Mouse (Mus musculus): ENCODE results near the gene Chaf1a. TPM values are rescaled to one million over a fixed set of nuclear protein-coding genes. Genes with fewer than 3 reads are reported as not detected.
"Not testable (repeated sequence)": the region's sequence is repeated elsewhere in the genome, so short reads cannot be mapped to it uniquely, and the experiment has no call there.

The Chaf1a gene
- total RNA-seq, 2 experiments from 2014 or later: 0.46 to 0.59 TPM

- Histone ChIP-seq H3K4me3 (peak overlapping the region; percentile 30; the same call in 1 of the 2 replicates), H3K27ac (peak overlapping the region; percentile 53)
- intact Hi-C loops (cut with DNase I): no loop called here
- no peak for DNase-seq
- peak; percentile 26 for TF ChIP-seq CTCF (IDR thresholded peaks at IDR 0.05)
Measured at GRCm38 (mm10) chr17:56057381-56058120, 17.3 kb downstream of the Chaf1a start.

GRCm38 (mm10) chr17:56062081-56062480 lies 21.8 kb downstream of the Chaf1a start:
- Histone ChIP-seq H3K27ac (no peak overlapping the region), H3K4me3 (no peak overlapping the region)
- intact Hi-C loops (cut with DNase I): no loop called here
- DNase-seq: no peak
- TF ChIP-seq CTCF (IDR thresholded peaks at IDR 0.05): no peak

DNA sequence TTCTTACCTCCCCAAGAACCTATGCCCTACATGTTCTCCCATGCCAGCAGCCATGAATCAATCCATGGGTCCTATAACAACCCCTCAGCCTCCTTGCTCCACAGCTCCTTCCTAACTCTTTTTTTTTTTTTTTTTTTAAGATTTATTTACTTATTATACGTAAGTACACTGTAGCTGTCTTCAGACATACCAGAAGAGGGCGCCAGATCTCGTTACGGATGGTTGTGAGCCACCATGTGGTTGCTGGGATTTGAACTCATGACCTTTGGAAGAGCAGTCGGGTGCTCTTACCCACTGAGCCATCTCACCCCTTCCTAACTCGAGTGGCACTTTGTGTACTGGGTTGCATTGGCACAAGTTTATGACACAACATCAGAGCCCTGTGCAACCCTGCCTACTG lies 25.5 kb downstream of the Chaf1a start:
- intact Hi-C loops (cut with DNase I); H3K4me3 ChIP-seq; DNase-seq; H3K27ac ChIP-seq: not testable (repeated sequence)

DNA sequence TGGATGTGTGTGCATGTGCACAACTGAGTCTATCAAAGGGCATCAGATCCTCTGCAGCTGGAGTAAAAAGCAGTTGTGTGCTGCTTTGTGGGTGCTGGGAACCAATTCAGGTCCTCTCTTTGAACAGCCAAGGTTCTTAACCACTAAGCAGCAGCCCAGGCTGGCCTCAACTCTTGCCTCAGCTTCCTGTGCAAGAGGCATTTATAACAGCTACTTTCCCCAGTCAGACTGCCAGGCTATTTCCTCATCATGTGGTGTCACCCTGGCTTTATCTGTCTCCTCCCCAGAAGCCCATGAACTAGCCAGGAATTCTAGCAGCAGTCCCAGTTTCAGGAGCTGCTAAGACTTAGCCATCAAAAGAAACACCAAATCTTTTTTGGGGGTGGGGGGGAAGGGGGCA lies 26.2 kb downstream of the Chaf1a start:
- intact Hi-C loops (cut with DNase I): no loop called here
- TF ChIP-seq CTCF (IDR thresholded peaks at IDR 0.05): no peak
- H3K27ac ChIP-seq: no peak overlapping the region
- DNase-seq: no peak
- H3K4me3 ChIP-seq: no peak overlapping the region

DNA sequence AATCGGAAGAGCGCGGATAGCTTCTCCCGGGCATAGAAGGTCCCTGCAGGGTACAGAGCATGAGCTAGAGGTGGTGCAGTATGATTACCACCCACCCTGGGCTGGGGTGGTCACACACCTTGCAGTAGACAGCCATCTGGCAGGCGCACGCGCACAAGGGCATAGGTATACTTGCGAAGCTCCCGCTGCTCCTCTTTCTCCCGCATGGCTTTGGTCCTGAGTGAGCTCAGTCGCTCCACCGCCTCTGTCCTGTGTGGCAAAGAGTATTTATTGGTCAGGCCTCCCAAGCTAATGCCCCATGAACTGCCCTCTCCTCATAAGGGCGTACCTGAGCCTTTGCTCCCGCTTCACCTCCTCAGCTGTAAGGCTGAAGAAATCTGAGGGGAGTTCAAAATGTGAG lies 28.8 kb downstream of the Chaf1a start:
- intact Hi-C loops (cut with DNase I): no loop called here
- H3K4me3 ChIP-seq: no peak overlapping the region
- no peak for TF ChIP-seq CTCF (IDR thresholded peaks at IDR 0.05)
- DNase-seq: no peak
- H3K27ac ChIP-seq: no peak overlapping the region

DNA sequence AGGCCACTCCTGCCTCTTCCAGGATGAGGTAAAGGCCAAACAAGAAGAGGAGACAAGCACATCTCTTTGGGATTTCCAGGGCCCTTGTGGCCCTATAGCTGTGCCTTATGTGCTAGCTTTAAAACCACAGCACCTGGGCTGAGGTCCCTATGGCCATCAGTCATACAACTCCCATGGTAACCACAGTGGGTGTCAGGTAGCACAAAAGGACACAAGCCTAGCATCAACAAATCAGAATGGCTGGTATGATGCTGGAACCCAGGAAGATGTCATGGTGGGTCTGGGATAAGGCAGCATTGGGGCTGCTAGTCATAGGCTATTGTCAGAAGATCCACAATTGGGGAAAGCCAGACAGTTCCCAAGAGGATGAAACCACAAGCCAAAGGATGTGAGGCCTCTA lies 30.9 kb downstream of the Chaf1a start:
- intact Hi-C loops (cut with DNase I): loop anchor here (5.0 kb wide), 1 partner anchor 114 kb away; the partner anchor contains the start of gene Yju2
- TF ChIP-seq CTCF (IDR thresholded peaks at IDR 0.05): no peak
- Histone ChIP-seq H3K4me3 (no peak overlapping the region), H3K27ac (no peak overlapping the region)
- DNase-seq: no peak

DNA sequence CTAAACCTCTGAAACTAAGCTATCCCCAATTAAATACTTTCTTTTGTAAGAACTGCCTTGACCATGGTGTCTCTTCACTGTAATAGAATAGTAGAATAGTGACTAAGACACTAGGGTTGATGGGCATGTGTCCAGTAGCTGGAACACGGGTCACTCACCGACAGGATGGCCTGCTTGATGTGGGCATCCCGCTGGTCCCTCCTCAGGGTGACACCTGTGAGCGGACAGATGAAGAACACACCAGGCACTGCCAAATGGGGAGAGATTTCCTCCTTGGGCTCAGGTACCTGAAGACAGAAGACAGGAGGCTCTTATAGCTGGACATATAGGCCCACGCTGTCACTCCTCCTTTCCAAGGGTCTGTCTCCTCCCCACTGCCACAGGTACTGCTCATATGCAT lies 32.0 kb downstream of the Chaf1a start:
- H3K4me3 ChIP-seq: no peak overlapping the region
- TF ChIP-seq CTCF (IDR thresholded peaks at IDR 0.05): no peak
- intact Hi-C loops (cut with DNase I): loop anchor here (5.0 kb wide), 1 partner anchor 115 kb away; the partner anchor contains the start of gene Yju2
- DNase-seq: peak; percentile 11
- no peak overlapping the region for H3K27ac ChIP-seq

DNA sequence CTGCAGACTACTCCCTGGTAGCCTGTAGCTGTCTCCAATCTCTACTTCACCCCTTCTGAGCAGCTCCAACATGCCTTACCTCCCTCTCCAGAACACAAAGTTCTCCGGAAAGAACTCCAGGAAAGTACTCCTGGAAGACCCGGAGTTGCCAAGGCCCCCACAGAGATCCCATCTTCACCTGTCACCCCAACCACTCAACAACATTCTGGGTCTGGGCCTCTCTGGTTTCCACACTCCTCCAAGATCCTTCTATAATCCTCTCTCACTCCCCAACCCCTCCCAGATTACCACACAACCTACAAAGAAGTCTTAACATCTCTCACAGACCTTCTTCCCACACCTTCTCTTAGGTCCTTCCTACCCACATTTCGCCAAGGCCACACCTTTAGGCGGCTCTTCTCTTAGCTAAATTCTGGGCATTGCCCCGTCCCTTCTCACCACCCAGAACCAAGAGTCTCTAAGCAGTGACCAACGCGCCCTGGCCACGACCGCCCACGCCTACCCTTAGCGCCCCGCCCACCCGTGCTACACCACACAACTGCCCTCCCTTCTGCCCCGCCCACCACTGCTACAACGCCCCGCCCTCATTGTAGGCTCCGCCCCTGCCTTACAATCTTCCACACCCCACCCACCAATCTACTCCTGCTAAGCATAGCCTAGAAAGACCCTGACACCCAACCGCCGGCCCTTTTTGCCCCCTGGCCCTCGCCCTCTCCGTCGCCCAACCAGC lies 34.0 kb downstream of the Chaf1a start:
- no peak for TF ChIP-seq CTCF (IDR thresholded peaks at IDR 0.05)
- peak; percentile 89 for DNase-seq
- H3K27ac ChIP-seq: peak overlapping the region; percentile 98
- peak overlapping the region; percentile 97 for H3K4me3 ChIP-seq
- intact Hi-C loops (cut with DNase I): loop anchor here (5.0 kb wide), 1 partner anchor 117 kb away; the partner anchor contains the start of gene Yju2

GRCm38 (mm10) chr17:56074827-56075208 lies 34.6 kb downstream of the Chaf1a start, which contains the start of gene Ubxn6:
TSS of gene Ubxn6 (minus strand) at chr17:56075028.
- H3K27ac ChIP-seq: peak within 1 kb of the TSS; percentile 98
- H3K4me3 ChIP-seq: peak within 1 kb of the TSS; percentile 97
- intact Hi-C loops (cut with DNase I): loop anchor here (5.0 kb wide), 2 partner anchors 38 to 118 kb away; partner anchors contain the start of genes Sh3gl1 and Yju2
- TF ChIP-seq CTCF (IDR thresholded peaks at IDR 0.05): peak; percentile 51
- DNase-seq: peak; percentile 99

- Histone ChIP-seq H3K27ac (no peak overlapping the region), H3K4me3 (no peak overlapping the region)
- no peak for TF ChIP-seq CTCF (IDR thresholded peaks at IDR 0.05)
- intact Hi-C loops (cut with DNase I): loop anchor here (5.0 kb wide), 1 partner anchor 40 kb away; the partner anchor contains the start of gene Sh3gl1
- no peak for DNase-seq
Measured at GRCm38 (mm10) chr17:56077523-56077922, 37.3 kb downstream of the Chaf1a start.

DNA sequence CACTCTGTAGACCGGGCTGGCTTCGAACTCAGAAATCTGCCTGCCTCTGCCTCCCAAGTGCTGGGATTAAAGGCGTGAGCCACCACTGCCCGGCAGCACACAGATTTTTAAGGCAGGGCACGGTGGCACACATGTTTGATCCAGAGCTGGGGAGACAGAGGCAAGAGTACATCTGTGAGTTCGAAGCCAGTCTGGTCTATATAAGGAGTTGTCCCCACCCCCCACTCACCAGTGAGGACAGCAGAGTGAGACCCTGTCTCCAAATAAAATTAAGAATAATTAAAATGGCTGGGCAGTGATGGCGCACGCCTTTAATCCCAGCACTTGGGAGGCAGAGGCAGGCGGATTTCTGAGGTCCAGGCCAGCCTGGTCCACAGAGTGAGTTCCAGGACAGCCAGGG lies 38.1 kb downstream of the Chaf1a start:
- intact Hi-C loops (cut with DNase I): loop anchor here (5.0 kb wide), 1 partner anchor 41 kb away; the partner anchor contains the start of gene Sh3gl1
- peak overlapping the region; percentile 70 for H3K4me3 ChIP-seq
- DNase-seq: not testable (repeated sequence)
- H3K27ac ChIP-seq: peak overlapping the region; percentile 94

GRCm38 (mm10) chr17:56078880-56079795 lies 38.9 kb downstream of the Chaf1a start, which contains the start of gene Hdgfl2:
TSS of gene Hdgfl2 (plus strand) at chr17:56079634.
- H3K27ac ChIP-seq: peak within 1 kb of the TSS; percentile 94
- H3K4me3 ChIP-seq: peak within 1 kb of the TSS; percentile 83
- intact Hi-C loops (cut with DNase I): loop anchor here (5.0 kb wide), 1 partner anchor 42 kb away; the partner anchor contains the start of gene Sh3gl1
- DNase-seq: peak; percentile 100
- TF ChIP-seq CTCF (IDR thresholded peaks at IDR 0.05): no peak

All from gastrocnemius, adult 2 months (tissue).